Mouse (Mus musculus): Measurements from ENCODE around the gene Pde4d. TPM values are rescaled to one million over a fixed set of nuclear protein-coding genes. Genes with fewer than 3 reads are reported as not detected.

Pde4d gene
- total and polyA plus RNA-seq, 2 experiments from 2014 or later = 19.0 to 103 TPM

DNA sequence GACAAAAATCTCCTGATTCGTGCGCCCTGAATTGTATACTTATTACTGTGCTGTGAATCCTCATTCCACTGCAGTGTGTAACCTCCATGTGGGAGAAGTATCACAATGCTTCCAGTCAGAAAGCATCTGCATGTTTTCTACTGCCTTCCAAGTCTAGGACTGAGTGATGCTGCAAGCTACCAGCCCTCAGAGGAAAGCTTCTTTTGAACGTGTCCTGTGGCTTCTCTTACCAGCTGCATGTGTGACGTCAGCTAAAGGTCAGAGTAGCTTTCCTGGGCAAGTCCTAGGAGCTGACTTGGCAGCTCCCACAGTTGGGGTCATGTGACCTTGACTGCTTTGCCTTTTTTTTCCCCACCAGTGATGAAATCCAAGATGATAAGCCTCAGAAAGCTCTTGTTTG, 1086.9 kb downstream of the Pde4d start:
- Histone ChIP-seq H3K9me3 (ENCODE audit: low read length) (no peaks in the 10 kb centered on the region), H3K4me2 (ENCODE audit: low read depth, low read length, poor library complexity, severe bottlenecking) (no peak overlapping the region), H3K36me3 (ENCODE audit: insufficient read depth, low read length) (no peaks in the 10 kb centered on the region), H3K4me3 (ENCODE audit: low read depth, low read length) (no peak overlapping the region), H3K9ac (replicated peaks; ENCODE audit: low read length, poor library complexity, severe bottlenecking) (no peak overlapping the region), H3K27me3 (ENCODE audit: insufficient read depth, low read length) (no peaks in the 10 kb centered on the region), H3K27ac (ENCODE audit: low read depth, low read length) (no peak overlapping the region), H3K4me1 (ENCODE audit: insufficient read depth, low read length) (no peaks in the 10 kb centered on the region)
- ATAC-seq (ENCODE audit: low FRiP score) (no peak), DNase-seq (ENCODE audit: low spot score) (no peak)
- WGBS = 45% methylated on average over 4 of the region's 4 CpGs
- no peak for TF ChIP-seq CTCF (IDR thresholded peaks at IDR 0.05)

DNA sequence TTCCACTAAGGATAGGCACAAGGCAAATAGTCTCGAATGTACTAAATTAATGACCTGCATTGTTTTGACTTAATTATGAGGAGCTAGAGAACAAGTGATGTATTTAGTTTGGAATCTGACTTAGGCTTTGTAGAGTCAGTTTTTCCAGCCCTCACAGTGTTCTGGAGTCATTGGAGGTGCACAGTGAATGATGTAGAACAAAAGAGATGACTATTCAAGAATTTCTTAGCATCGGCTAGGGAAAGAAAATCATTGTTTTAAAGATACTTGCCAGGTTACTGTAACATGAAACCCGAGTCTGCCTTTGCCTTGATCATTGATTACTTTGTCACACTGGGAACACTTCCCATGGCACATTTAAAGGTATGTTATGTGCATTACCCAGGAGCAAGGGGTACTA, 1089.6 kb downstream of the Pde4d start:
- no peak overlapping the region for H3K4me2 ChIP-seq (ENCODE audit: low read depth, low read length, poor library complexity, severe bottlenecking)
- 60% methylated on average over 3 of the region's 3 CpGs for WGBS

DNA sequence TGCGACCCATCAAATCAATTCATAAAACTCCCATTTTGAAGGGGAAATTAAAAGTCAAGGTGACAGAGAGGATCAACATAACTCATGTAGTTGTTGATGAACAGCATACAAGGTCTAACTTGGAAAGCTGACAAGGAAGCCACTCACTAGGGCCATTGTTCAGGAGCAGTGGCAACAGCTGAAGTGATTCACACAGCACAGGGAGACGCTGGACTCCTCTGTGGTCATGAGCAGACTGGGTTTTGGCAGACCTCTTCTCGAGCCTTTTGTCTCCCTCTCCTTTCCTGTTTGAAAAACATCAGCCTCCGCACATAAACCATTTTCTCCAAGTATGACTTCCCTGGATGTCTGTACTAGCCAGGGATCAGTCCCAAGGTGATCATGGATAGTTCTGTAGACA, 1094.9 kb downstream of the Pde4d start:
- Histone ChIP-seq H3K9me3 (ENCODE audit: low read length) (no peaks in the 10 kb centered on the region), H3K27ac (ENCODE audit: low read depth, low read length) (no peak overlapping the region), H3K27me3 (ENCODE audit: insufficient read depth, low read length) (no peaks in the 10 kb centered on the region), H3K4me2 (ENCODE audit: low read depth, low read length, poor library complexity, severe bottlenecking) (no peak overlapping the region), H3K4me3 (ENCODE audit: low read depth, low read length) (no peak overlapping the region), H3K9ac (replicated peaks; ENCODE audit: low read length, poor library complexity, severe bottlenecking) (no peak overlapping the region), H3K36me3 (ENCODE audit: insufficient read depth, low read length) (no peaks in the 10 kb centered on the region), H3K4me1 (ENCODE audit: insufficient read depth, low read length) (no peaks in the 10 kb centered on the region)
- peak; percentile 48 for DNase-seq (ENCODE audit: low spot score)
- 77% methylated on average over 4 of the region's 4 CpGs for WGBS
- no peak for ATAC-seq (ENCODE audit: low FRiP score)
- no peak for TF ChIP-seq CTCF (IDR thresholded peaks at IDR 0.05)

More for the DNA sequence above, 1089.6 kb downstream of the Pde4d start:
- TF ChIP-seq CTCF (IDR thresholded peaks at IDR 0.05) = no peak
- Histone ChIP-seq H3K27me3 (ENCODE audit: insufficient read depth, low read length) (no peaks in the 10 kb centered on the region), H3K4me1 (ENCODE audit: insufficient read depth, low read length) (no peaks in the 10 kb centered on the region), H3K36me3 (ENCODE audit: insufficient read depth, low read length) (no peaks in the 10 kb centered on the region), H3K4me3 (ENCODE audit: low read depth, low read length) (no peak overlapping the region), H3K9ac (replicated peaks; ENCODE audit: low read length, poor library complexity, severe bottlenecking) (no peak overlapping the region), H3K9me3 (ENCODE audit: low read length) (no peaks in the 10 kb centered on the region), H3K27ac (ENCODE audit: low read depth, low read length) (no peak overlapping the region)
- ATAC-seq (ENCODE audit: low FRiP score) = no peak
- DNase-seq (ENCODE audit: low spot score) = no peak

DNA sequence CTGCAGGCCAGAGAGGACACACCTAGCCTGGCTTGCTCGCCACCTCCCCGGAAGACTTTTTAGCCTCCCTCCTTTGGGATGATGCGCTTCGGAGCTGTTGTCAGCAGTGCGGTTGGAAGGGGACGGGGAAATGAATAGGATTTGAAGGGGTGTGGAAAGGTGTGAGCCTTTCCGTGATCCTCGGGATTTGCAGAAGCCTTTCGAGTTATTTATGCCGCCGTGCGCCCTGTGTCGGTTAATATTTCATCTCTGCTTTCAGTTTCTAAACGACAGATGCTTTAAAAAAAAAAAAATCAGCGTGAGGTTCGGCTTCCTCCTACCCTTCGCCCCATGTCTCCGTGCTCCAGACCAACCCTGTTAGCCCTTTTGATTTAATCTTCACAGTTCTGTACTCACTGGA, 1096.6 kb downstream of the Pde4d start:
- 65% methylated on average over 18 of the region's 18 CpGs for WGBS
- DNase-seq (ENCODE audit: low spot score) = no peak

DNA sequence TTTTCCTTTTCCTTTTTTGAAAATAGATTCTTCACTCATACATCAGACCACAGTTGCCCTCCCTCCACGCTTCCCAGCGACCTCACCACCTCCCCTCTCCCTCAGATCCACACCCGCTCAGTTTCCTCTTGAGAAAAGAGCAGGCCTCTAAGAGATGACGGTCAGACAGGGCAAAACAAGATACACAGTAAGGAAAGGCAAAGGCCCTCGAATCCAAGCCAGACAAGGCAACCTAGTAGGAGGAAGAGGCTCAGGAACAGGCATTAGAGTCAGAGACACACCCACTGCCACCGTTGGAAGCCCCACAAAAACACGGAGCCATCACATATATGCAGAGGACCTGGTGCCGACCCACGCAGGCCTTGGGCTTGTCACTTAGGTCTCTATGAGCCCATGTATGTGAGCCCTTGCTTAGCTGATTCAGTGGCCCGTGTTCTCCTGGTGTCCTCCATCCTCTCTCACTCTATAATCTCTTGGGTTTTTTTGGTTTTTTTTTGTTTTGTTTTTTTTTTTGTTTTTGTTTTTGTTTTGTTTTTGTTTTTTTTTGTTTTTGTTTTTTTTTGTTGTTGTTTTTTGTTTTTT, 1097.3 kb downstream of the Pde4d start:
- no peak for ATAC-seq (ENCODE audit: low FRiP score)

More for the DNA sequence above, 1096.6 kb downstream of the Pde4d start:
- no peaks in the 10 kb centered on the region for H3K4me1 ChIP-seq (ENCODE audit: insufficient read depth, low read length)
- H3K27ac ChIP-seq (ENCODE audit: low read depth, low read length) = no peak overlapping the region
- no peak overlapping the region for H3K9ac ChIP-seq (replicated peaks; ENCODE audit: low read length, poor library complexity, severe bottlenecking)
- peak overlapping the region; percentile 7; the same call in 1 of the 2 replicates for H3K4me2 ChIP-seq (ENCODE audit: low read depth, low read length, poor library complexity, severe bottlenecking)
- H3K36me3 ChIP-seq (ENCODE audit: insufficient read depth, low read length) = no peaks in the 10 kb centered on the region
- TF ChIP-seq CTCF (IDR thresholded peaks at IDR 0.05) = no peak
- peak overlapping the region; percentile 6; the same call in 1 of the 2 replicates for H3K4me3 ChIP-seq (ENCODE audit: low read depth, low read length)
- H3K27me3 ChIP-seq (ENCODE audit: insufficient read depth, low read length) = no peaks in the 10 kb centered on the region
- ATAC-seq (ENCODE audit: low FRiP score) = no peak
- no peaks in the 10 kb centered on the region for H3K9me3 ChIP-seq (ENCODE audit: low read length)

DNA sequence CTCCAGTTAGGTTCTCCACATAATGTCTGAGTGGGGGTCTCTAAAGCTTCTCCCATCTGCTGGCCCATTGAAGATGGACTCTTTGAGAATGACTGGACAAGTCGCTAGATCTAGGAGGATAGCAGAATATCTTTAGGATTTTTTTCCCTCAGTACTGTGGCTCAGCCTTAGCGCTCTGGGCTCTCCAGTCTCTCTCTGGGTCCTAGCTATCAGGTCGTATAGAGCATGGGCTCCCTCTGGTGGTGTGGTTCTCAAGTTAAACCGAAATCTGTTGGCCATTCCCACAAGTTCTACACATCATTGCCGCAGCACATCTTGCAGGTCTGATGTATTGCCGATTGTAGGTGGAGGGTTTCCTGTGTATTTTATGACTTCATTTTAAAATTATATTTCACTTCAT, 1098.0 kb downstream of the Pde4d start:
- H3K27me3 ChIP-seq (ENCODE audit: insufficient read depth, low read length) = no peaks in the 10 kb centered on the region
- H3K36me3 ChIP-seq (ENCODE audit: insufficient read depth, low read length) = no peaks in the 10 kb centered on the region
- no peaks in the 10 kb centered on the region for H3K4me1 ChIP-seq (ENCODE audit: insufficient read depth, low read length)
- no peak overlapping the region for H3K9ac ChIP-seq (replicated peaks; ENCODE audit: low read length, poor library complexity, severe bottlenecking)
- DNase-seq (ENCODE audit: low spot score) (peak; percentile 87), ATAC-seq (ENCODE audit: low FRiP score) (no peak)
- no peak overlapping the region for H3K27ac ChIP-seq (ENCODE audit: low read depth, low read length)
- H3K4me2 ChIP-seq (ENCODE audit: low read depth, low read length, poor library complexity, severe bottlenecking) = no peak overlapping the region
- WGBS = 32% methylated on average over 6 of the region's 6 CpGs
- no peaks in the 10 kb centered on the region for H3K9me3 ChIP-seq (ENCODE audit: low read length)
- peak; percentile 75 for TF ChIP-seq CTCF (IDR thresholded peaks at IDR 0.05)
- no peak overlapping the region for H3K4me3 ChIP-seq (ENCODE audit: low read depth, low read length)

More for the DNA sequence above, 1097.3 kb downstream of the Pde4d start:
- no peak for TF ChIP-seq CTCF (IDR thresholded peaks at IDR 0.05)
- WGBS = 86% methylated on average over 10 of the region's 10 CpGs
- H3K4me3 ChIP-seq (ENCODE audit: low read depth, low read length) = no peak overlapping the region
- DNase-seq (ENCODE audit: low spot score) = no peak
- no peak overlapping the region for H3K27ac ChIP-seq (ENCODE audit: low read depth, low read length)
- no peaks in the 10 kb centered on the region for H3K9me3 ChIP-seq (ENCODE audit: low read length)
- no peak overlapping the region for H3K9ac ChIP-seq (replicated peaks; ENCODE audit: low read length, poor library complexity, severe bottlenecking)
- H3K27me3 ChIP-seq (ENCODE audit: insufficient read depth, low read length) = no peaks in the 10 kb centered on the region
- no peak overlapping the region for H3K4me2 ChIP-seq (ENCODE audit: low read depth, low read length, poor library complexity, severe bottlenecking)
- H3K36me3 ChIP-seq (ENCODE audit: insufficient read depth, low read length) = no peaks in the 10 kb centered on the region
- H3K4me1 ChIP-seq (ENCODE audit: insufficient read depth, low read length) = no peaks in the 10 kb centered on the region
